Mouse (Mus musculus): ENCODE measurements around the gene Lgals2. TPM values are rescaled to one million over a fixed set of nuclear protein-coding genes. Genes with fewer than 3 reads are reported as not detected.

The Lgals2 gene
- total and polyA plus RNA-seq, 2 experiments from 2014 or later = not detected

DNA sequence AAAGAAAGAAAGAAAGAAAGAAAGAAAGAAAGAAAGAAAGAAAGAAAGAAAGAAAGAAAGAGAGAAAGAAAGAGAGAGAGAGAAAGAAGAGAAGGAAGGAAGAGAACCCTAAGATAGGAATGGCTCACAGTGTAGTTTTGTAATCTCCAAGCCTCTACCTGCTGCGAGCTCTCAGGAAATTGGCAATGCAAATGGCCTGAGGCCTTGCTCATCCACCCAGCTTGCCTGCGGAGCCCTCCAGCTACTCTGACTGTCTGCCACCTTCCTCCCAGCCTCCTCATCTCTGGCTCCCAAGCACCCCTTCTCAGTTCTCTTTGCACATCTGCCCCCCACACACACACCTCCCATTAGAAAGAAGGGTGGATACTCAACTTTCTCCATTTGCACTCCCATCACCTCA is 46.3 kb downstream of the Lgals2 start:
- TF ChIP-seq CTCF (IDR thresholded peaks at IDR 0.05; ENCODE audit: low read depth) = no peak
- H3K4me2 ChIP-seq (ENCODE audit: low read depth, low read length) = no peak overlapping the region
- H3K4me3 ChIP-seq (ENCODE audit: low read length) = no peak overlapping the region
- DNase-seq (ENCODE audit: low spot score) (no peak), ATAC-seq (no peak)
- WGBS = 94% methylated on average over 2 of the region's 2 CpGs
- H3K4me1 ChIP-seq (ENCODE audit: insufficient read depth, low read length) = no peaks in the 10 kb centered on the region
- no peaks in the 10 kb centered on the region for H3K27me3 ChIP-seq (ENCODE audit: insufficient read depth, low read length)
- H3K9ac ChIP-seq (replicated peaks; ENCODE audit: low read length) = no peak overlapping the region
- no peak overlapping the region for H3K27ac ChIP-seq
- no peaks in the 10 kb centered on the region for H3K9me3 ChIP-seq (ENCODE audit: low read length)
- no peaks in the 10 kb centered on the region for H3K36me3 ChIP-seq (ENCODE audit: insufficient read depth, low read length)

DNA sequence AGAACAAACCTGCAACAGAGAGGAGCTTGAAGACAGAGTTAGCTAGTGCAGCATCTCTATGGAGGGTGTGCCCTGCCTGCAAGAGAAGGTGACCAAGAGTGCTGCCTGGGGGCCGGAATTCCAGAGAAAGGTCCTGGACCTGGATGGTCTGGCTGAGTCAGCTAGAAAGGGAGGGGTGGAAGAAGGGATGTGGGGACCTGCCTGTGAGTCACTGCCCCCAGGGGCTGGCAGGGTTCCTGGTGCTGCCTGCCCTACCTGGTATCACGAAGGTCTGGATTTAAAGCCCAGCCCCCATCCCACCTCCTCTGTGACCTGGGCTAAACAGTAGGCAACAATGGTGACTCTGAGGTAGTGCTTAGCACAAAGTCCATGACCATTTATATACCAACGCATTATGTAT is 48.2 kb downstream of the Lgals2 start:
- H3K27me3 ChIP-seq (ENCODE audit: insufficient read depth, low read length) = no peaks in the 10 kb centered on the region
- no peak overlapping the region for H3K27ac ChIP-seq
- H3K9ac ChIP-seq (replicated peaks; ENCODE audit: low read length) = no peak overlapping the region
- no peaks in the 10 kb centered on the region for H3K9me3 ChIP-seq (ENCODE audit: low read length)
- WGBS = 85% methylated on average over 3 of the region's 3 CpGs
- H3K4me2 ChIP-seq (ENCODE audit: low read depth, low read length) = no peak overlapping the region
- peaks cover 4% of the 10 kb centered on the region for H3K4me1 ChIP-seq (ENCODE audit: insufficient read depth, low read length)
- no peak overlapping the region for H3K4me3 ChIP-seq (ENCODE audit: low read length)
- no peak for TF ChIP-seq CTCF (IDR thresholded peaks at IDR 0.05; ENCODE audit: low read depth)
- DNase-seq (ENCODE audit: low spot score) (no peak), ATAC-seq (no peak)
- H3K36me3 ChIP-seq (ENCODE audit: insufficient read depth, low read length) = no peaks in the 10 kb centered on the region

GRCm38 (mm10) chr15:78806614-78807013 is 48.7 kb downstream of the Lgals2 start:
- no peaks in the 10 kb centered on the region for H3K9me3 ChIP-seq (ENCODE audit: low read length)
- peaks cover 6% of the 10 kb centered on the region for H3K4me1 ChIP-seq (ENCODE audit: insufficient read depth, low read length)
- no peak overlapping the region for H3K27ac ChIP-seq
- H3K36me3 ChIP-seq (ENCODE audit: insufficient read depth, low read length) = no peaks in the 10 kb centered on the region
- WGBS = 43% methylated on average over 2 of the region's 2 CpGs
- ATAC-seq (no peak), DNase-seq (ENCODE audit: low spot score) (no peak)
- H3K9ac ChIP-seq (replicated peaks; ENCODE audit: low read length) = no peak overlapping the region
- TF ChIP-seq CTCF (IDR thresholded peaks at IDR 0.05; ENCODE audit: low read depth) = no peak
- peaks cover 3% of the 10 kb centered on the region; the same call in 1 of the 2 replicates for H3K27me3 ChIP-seq (ENCODE audit: insufficient read depth, low read length)
- no peak overlapping the region for H3K4me2 ChIP-seq (ENCODE audit: low read depth, low read length)
- H3K4me3 ChIP-seq (ENCODE audit: low read length) = no peak overlapping the region

- H3K27me3 ChIP-seq (ENCODE audit: insufficient read depth, low read length) = peaks cover 7% of the 10 kb centered on the region; the same call in 1 of the 2 replicates
- H3K9me3 ChIP-seq (ENCODE audit: low read length) = no peaks in the 10 kb centered on the region
- ATAC-seq = no peak
- no peak for TF ChIP-seq CTCF (IDR thresholded peaks at IDR 0.05; ENCODE audit: low read depth)
- no peak overlapping the region for H3K4me2 ChIP-seq (ENCODE audit: low read depth, low read length)
- no peak for DNase-seq (ENCODE audit: low spot score)
- H3K4me3 ChIP-seq (ENCODE audit: low read length) = no peak overlapping the region
- H3K36me3 ChIP-seq (ENCODE audit: insufficient read depth, low read length) = no peaks in the 10 kb centered on the region
- H3K27ac ChIP-seq = no peak overlapping the region
- H3K9ac ChIP-seq (replicated peaks; ENCODE audit: low read length) = no peak overlapping the region
- WGBS = 91% methylated on average over 2 of the region's 2 CpGs
- H3K4me1 ChIP-seq (ENCODE audit: insufficient read depth, low read length) = peaks cover 6% of the 10 kb centered on the region
Observed at GRCm38 (mm10) chr15:78805351-78805750, 50.0 kb downstream of the Lgals2 start.

DNA sequence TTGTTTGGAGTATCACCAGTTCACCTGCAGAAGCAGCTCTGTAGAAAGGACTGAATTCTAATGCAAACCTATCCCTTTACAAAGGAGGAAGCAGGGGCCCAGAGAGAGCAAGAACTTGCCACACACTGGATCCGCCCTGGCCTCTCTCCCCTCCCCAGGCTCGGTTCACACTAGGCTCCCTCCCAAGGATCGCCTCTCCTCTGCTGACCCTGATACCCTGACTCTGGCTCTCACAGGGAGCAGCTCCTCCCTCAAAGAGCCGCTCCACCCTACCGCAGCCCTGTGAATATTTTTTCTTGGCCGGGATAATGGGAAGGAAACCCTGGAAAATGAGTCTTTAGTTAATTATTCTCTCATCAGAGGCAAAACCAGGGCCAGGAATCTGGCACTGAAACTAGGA is 51.0 kb downstream of the Lgals2 start:
- Histone ChIP-seq H3K9me3 (ENCODE audit: low read length) (no peaks in the 10 kb centered on the region), H3K4me3 (ENCODE audit: low read length) (no peak overlapping the region), H3K9ac (replicated peaks; ENCODE audit: low read length) (no peak overlapping the region), H3K27ac (no peak overlapping the region), H3K36me3 (ENCODE audit: insufficient read depth, low read length) (no peaks in the 10 kb centered on the region), H3K27me3 (ENCODE audit: insufficient read depth, low read length) (peaks cover 7% of the 10 kb centered on the region; the same call in 1 of the 2 replicates), H3K4me2 (ENCODE audit: low read depth, low read length) (no peak overlapping the region), H3K4me1 (ENCODE audit: insufficient read depth, low read length) (peaks cover 6% of the 10 kb centered on the region)
- DNase-seq (ENCODE audit: low spot score) (no peak), ATAC-seq (no peak)
- 15% methylated on average over 6 of the region's 6 CpGs for WGBS
- no peak for TF ChIP-seq CTCF (IDR thresholded peaks at IDR 0.05; ENCODE audit: low read depth)

- Histone ChIP-seq H3K9ac (replicated peaks; ENCODE audit: low read length) (no peak overlapping the region), H3K4me1 (ENCODE audit: insufficient read depth, low read length) (peaks cover 6% of the 10 kb centered on the region), H3K9me3 (ENCODE audit: low read length) (no peaks in the 10 kb centered on the region), H3K36me3 (ENCODE audit: insufficient read depth, low read length) (no peaks in the 10 kb centered on the region), H3K4me3 (ENCODE audit: low read length) (no peak overlapping the region), H3K4me2 (ENCODE audit: low read depth, low read length) (no peak overlapping the region), H3K27ac (no peak overlapping the region), H3K27me3 (ENCODE audit: insufficient read depth, low read length) (peaks cover 7% of the 10 kb centered on the region; the same call in 1 of the 2 replicates)
- DNase-seq (ENCODE audit: low spot score) (no peak), ATAC-seq (0 out of 2 replicates have a peak, but pooled peaks have one; percentile 10)
- WGBS = 13% methylated on average over 8 of the region's 8 CpGs
- TF ChIP-seq CTCF (IDR thresholded peaks at IDR 0.05; ENCODE audit: low read depth) = no peak
Observed at GRCm38 (mm10) chr15:78803499-78803900, 51.8 kb downstream of the Lgals2 start.

DNA sequence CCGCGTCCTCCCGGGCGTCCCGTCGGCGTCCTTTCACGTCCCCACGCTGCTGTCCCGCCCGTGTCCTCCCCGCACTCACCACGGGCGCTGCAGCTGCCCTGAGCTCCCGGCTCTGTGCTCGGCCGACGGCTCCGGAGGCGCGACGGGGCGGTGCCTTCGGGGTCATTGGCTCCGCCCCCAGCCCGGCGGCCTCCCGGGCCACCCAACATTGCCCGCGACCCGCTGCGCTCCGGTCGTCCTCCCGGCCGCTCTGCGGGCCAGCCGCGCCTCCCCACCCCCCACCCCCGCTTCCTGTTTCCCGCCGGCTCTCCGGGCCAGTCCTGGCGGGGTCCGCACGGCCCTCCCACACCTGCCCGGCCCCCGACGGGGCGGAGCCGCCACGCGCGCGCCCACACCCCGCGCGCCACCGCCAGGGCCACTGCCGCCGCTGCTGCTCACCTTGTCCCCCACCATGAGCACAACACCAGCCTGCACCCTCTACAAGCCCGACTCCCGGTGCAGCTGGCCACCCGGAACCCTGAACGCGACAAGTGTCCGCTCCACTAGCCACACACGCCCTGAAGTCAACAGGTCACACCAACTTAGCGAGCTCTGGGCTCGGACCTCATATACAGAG is 52.4 kb downstream of the Lgals2 start, which contains the start of gene Card10:
TSS of gene Card10 (minus strand) at position 267 of the 616 bp plus-strand sequence.
- TF ChIP-seq CTCF (IDR thresholded peaks at IDR 0.05; ENCODE audit: low read depth) = no peak
- 3% methylated on average over 63 of the region's 70 CpGs for WGBS
- peaks cover 7% of the 10 kb centered on the region; the same call in 1 of the 2 replicates for H3K27me3 ChIP-seq (ENCODE audit: insufficient read depth, low read length)
- DNase-seq (ENCODE audit: low spot score) = no peak
- H3K9ac ChIP-seq (replicated peaks; ENCODE audit: low read length) = peak within 1 kb of the TSS; percentile 55
- H3K27ac ChIP-seq = peak within 1 kb of the TSS; percentile 45; the same call in 1 of the 2 replicates
- no peaks in the 10 kb centered on the region for H3K36me3 ChIP-seq (ENCODE audit: insufficient read depth, low read length)
- H3K9me3 ChIP-seq (ENCODE audit: low read length) = no peaks in the 10 kb centered on the region
- H3K4me2 ChIP-seq (ENCODE audit: low read depth, low read length) = peak within 1 kb of the TSS; percentile 65
- peak within 1 kb of the TSS; percentile 48 for H3K4me3 ChIP-seq (ENCODE audit: low read length)
- peak; percentile 52; the same call in 1 of the 2 replicates for ATAC-seq
- H3K4me1 ChIP-seq (ENCODE audit: insufficient read depth, low read length) = peaks cover 6% of the 10 kb centered on the region
